Mouse (Mus musculus) layer of hippocampus, adult 9-11 months (tissue): ENCODE results near the gene Cpsf7.

ENCODE experiments used
- DNase-seq: peaks from one replicate; pipeline ENCODE4 v3.0.0; 2022

Cpsf7 gene

DNA sequence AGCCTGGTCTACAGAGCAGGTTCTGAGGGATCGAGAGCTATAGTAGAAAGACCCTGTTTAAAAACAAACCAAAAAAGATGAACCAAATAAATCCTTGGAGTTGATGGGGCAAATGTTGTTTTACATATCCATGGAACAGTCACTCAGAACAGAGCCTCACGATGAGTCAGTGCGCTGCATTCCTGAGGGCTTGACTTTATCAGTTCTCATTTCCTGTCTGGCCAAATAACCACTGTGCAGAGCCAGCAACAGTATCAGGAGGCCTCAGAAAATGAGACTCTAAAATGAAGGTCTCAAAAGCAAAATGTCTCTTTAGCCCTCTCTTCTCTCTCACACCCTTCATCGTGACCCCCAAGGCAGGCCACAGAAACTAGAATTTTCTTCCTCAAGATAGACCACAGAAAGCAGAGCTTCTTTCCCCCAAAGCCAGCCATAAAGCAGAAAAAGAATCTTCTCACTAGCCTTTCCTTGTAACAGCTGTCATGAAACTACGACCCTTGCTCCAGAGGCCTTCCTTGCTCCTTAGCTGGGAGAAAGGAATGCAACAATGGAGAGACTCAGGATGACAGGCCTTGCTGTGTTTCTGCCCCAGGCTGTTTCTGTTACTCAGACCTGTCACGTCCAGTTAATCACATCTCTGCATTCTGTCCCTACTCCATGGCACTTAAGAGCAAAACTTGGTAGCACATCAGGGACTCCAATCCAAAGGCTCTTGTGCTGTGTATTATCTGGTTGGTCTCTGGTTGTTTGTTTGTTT lies 36.7 kb downstream of the Cpsf7 start:
- no peak for DNase-seq

DNA sequence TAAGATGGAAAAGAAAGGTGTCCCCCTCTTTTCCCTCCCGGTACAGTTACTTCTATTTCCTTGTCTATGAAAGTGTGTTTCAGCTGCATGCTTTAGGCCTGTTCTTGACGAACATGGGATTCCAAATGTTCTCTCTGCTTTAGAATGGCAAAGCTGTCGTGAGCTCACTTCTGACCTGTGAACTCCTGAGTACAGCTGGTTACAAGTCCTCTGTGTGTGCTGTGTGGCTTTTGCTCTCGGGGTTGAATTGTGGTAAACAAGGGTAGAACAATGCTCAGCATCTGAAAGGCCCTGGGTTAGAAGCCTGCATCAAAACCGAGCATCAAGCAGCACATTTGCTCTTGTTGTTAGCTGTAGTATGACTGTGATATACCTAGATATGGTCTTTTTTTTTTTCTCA lies 37.3 kb downstream of the Cpsf7 start:
- no peak for DNase-seq

- DNase-seq: no peak
These were observed 39.2 kb downstream of the Cpsf7 start for GRCm38 (mm10) chr19:10564278-10564677.

DNA sequence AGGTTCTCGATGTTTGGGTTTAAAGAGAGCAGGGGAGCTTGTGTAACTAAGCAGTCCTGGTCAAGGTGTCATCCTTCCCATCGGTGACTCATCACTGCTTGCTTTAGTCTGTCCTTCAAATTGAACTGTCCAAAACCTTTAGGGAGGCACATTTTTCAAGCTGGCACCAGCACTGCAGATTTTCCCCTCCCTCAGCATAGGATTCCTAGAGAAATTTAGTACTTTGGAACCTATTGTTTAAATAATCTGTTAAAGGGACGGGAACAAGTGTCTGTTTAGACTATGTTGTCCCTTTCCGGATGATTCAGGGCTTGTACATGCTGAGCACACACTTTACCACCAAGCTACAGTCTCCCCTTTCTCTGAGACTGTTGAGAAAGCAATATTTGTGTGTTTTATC lies 40.2 kb downstream of the Cpsf7 start:
- DNase-seq: no peak

GRCm38 (mm10) chr19:10569627-10570026 lies 44.6 kb downstream of the Cpsf7 start:
- no peak for DNase-seq

DNA sequence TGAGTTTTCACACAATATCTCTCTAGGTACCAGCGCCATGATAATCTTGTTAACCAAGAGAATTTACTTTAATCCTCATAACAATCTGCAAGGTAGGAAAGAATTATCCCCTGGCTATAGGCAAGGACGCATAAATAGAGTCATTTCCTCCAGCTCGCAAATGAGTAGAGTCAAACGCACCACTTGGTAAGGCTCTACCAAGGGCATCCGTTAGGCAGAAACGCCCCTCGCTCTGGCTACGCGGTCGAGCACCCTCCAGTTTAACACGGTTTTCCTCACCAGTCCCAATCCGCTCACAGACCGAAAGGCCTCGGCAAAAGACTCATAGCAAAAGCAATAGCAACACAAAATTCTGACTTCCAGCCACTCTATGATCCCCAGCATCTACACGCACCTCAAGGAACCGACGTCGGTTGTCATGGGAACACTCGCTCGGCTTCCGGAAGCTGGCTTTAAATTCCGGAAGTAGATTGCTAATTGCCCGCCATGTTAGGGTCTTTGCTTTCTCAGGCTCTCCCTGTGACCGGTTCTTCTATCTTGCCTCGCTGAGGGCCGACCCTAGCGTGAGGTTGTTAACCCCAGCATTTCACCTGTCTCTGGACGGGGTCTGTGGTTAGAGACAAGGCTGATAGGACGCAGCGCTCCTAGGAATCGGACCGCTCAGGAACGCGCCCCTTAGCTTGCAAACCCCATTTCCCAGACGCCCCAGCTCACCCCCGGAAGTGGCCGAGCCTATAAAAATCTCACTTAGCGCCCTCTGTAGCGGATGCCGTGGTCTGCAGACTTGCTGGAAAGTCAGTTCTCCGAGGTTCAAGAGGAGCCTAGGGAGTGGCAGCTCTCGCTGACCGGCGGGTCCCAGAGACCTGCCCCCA lies 51.9 kb downstream of the Cpsf7 start, which contains the start of the genes Cyb561a3 and Tmem138:
Gene Cyb561a3 (plus strand): TSS at position 483 of the 872 bp plus-strand sequence.
Gene Tmem138 (minus strand): TSS at position 673 of the 872 bp plus-strand sequence.
- DNase-seq: peak; percentile 94

GRCm38 (mm10) chr19:10580102-10580501 lies 55.0 kb downstream of the Cpsf7 start:
- DNase-seq: no peak

GRCm38 (mm10) chr19:10580761-10581160 lies 55.7 kb downstream of the Cpsf7 start:
- DNase-seq: no peak

DNA sequence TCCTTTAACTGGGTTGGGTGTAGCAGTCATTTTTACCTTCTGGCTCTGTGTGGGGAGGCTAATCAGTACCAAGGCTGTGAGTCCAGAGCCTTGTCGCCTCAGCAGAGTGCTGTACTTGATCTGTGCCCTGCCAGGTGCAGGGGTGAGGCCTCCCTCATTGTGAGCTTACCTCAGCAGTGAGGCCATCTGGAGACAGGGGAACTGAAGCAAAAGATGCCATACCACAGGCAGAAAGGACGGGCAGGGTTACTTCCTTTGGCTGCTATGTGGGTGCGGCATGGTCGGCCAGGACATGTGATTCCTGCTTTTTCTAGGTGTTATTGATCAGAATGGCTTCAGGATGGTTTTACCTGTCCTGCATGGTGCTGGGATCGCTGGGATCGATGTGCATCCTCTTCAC lies 56.9 kb downstream of the Cpsf7 start:
- no peak for DNase-seq

DNA sequence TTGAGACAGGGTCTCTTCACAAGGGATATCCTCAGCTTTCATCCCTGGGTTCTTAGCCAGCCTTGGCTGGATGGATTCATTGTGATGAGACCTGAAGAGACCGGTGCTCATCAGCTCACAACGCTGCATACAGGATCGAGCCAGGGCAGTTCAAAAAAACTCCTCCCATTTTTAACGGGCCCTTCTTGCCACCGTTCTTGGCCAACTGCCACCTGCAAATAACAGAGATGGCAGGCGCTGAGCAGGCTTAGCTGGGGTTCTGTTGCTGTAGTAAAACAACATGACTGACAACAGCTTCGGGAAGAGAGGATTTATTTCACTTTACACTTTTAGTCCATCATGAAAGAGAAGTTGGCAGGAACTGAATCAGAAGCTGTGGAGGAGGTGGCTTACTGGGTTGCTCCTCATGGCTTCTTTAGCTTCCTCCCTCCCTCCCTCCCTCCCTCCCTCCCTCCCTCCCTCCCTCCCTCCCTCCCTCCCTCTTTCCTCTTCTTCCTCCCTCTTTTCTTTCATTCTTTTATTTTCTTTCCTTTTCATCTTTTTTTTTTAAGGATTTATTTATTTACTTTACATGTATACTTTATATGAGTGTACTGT lies 58.6 kb downstream of the Cpsf7 start:
- DNase-seq: no peak

DNA sequence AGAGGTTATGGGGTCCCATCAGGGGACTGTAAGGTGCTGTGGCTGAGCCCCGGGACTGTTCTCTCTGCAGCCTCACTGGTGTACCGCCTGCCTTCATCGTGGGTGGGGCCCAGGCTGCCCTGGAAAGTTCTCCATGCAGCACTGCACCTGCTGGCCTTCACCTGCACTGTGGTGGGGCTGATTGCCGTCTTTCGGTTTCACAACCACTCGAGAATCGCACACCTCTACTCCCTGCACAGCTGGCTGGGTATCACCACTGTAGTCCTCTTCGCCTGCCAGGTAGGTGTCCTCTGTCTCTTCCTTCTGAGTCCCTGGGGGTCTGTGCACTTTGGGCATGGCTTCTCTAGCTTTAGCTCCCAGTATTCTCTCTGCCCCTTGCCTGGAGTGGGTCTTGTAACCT lies 60.0 kb downstream of the Cpsf7 start:
- DNase-seq: no peak

DNA sequence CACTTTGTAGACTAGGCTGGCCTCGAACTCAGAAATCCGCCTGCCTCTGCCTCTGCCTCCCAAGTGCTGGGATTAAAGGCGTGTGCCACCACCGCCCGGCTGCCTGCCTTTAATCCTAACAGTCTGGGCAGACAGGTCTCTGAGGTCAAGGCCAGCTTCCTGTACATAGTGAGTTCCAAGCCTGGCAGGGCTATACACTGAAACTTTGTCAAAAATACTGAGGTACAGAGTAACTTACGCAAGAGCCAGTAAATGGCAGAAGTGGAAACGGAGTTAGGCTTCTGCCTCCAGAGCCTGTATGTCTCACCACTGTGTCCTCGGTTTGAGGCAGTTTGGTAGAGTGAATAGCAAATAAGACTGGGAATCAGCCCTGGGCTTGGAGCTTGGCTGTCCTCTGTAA lies 62.2 kb downstream of the Cpsf7 start:
- no peak for DNase-seq

DNA sequence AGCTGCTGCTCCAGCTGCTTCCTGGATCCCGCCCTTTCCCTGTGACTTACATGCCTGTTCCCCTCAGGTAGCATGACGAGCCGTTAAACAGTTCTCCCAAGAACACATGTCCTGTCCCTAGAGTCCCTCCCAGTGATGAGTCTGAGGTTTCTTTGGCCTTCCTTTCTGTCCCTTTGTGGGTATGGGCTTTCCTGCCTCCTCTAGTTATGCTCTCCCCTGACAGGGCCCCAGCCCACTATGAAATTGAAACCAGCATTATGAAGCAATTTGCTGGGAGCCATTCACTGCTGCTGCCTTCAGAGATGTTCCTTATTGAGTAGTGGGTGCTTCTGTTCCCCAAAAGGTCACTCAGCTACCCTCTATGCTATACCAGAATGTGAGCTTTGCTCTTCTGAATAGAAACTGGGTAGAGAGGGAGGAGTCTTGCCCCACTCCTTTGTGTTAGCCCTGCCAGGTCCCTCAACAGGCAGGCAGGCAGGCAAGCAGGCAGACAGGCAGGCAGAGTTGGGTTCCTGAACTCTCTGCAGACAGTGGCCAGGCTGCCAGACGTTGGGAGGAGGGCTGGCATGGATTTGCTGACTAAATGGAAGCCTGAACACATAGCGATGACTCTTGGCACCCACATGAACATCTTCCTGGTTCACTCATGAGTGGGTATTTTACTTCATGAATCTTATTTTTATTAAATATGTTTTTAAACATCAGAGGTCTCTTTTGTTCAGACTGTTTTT lies 64.2 kb downstream of the Cpsf7 start:
- no peak for DNase-seq

DNA sequence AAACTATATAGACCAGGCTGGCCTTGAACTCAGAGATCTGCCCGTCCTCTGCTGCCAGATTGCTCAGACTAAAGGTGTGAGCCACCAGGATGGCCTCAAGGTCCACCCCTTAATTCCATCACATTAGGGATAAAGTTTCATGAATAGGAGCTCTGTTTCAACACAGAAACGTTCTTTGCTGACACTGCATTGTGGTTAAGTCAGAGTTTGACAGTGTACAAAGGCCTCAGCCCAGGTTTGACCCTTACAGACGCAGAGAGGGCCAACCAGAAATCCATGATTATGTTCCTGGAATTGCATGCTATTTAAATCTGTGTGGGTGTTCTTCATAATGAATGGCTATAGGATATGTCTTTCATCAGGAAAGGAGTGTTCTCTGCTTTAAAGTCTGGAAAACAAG lies 65.2 kb downstream of the Cpsf7 start:
- DNase-seq: no peak

DNA sequence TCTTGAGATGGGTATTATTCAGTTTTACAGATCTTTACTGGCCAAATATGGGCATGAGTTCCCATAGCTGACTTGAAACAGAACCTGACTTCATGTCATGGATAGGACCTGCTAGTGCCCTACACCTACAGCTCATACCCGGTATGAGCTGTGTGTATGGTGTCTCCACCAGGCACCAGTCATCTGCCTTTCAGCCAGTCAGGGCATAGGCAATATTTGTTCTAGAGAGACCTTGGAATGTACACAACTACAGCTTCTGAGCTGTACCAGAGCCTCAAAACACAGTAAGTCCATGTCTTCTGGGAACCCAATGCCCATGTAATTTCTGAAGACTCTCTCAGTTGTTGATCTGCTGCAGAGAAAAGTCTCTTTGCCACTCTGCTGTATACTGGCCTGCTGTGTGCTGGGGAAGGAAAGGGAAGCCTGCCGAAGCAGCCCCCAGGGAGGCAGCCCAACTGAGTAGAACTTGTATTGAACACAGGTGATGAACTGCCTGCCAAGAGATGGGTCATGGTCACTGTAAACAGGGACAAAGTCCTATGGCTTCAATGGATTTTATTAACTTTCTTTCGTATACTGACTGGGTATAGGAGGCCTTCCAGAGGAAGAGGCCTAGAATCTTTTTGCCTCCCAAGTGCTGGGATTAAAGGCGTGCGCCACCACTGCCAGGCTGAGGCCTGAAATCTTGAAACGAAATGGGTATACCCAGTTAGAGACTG lies 66.8 kb downstream of the Cpsf7 start:
- DNase-seq: no peak
